Mouse (Mus musculus): Measurements from ENCODE around the gene Slc32a1.

Slc32a1 gene

DNA sequence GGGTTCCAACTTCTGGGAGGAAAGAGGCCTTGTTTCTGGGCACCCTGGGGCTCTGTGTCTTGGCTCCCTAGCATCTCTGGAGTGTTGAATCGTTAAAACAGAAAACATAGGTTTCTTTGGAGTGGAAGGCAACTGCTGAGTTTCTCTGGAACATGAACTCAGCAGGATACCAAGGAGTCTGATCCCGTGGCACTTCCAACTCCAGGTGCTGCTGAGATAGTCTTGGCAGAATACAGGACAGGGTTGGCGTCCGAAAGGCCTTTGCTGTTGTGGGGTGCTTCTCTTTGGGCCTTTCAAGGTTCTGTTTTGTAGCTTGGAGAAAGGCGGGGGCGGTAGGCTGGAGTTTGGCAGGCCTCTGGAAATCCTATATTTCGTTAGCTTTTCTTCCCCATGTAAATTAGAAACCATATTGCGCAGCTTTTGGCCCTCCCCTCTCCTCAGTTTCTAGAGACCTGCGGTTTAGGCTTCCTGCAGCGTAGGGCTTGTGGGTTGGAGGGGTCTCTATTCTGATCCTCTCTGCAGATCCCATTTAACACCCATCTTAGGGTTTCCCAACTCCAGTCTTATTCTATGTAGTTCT, 2.2 kb downstream of the Slc32a1 start:
- no peak for DNase-seq (ENCODE audit: low spot score)

DNA sequence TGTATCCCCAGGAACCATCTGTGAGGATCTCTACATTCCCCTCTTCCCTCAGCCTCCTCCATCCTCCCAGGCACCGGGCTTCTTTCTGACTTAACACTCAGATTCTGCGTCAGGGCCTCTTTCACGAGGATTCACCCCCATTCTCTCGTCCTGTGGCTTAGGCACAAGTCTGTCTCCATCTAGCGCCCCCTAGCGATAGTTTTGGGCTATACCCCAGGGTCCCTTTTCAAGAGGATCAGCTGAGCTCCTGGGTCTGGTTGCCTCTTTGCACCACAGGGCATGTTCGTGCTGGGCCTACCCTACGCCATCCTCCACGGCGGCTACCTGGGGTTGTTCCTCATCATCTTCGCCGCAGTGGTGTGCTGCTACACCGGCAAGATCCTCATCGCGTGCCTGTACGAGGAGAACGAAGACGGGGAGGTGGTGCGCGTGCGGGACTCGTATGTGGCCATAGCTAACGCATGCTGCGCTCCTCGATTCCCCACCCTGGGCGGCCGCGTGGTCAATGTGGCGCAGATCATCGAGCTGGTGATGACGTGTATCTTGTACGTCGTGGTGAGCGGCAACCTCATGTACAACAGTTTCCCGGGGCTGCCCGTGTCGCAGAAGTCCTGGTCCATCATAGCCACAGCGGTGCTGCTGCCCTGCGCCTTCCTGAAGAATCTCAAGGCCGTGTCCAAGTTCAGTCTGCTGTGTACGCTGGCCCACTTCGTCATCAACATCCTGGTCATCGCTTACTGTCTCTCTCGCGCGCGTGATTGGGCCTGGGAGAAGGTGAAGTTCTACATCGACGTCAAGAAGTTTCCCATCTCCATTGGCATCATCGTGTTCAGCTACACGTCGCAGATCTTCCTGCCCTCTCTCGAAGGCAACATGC, 3.2 kb downstream of the Slc32a1 start:
- DNase-seq (ENCODE audit: low spot score): peak; percentile 50

DNA sequence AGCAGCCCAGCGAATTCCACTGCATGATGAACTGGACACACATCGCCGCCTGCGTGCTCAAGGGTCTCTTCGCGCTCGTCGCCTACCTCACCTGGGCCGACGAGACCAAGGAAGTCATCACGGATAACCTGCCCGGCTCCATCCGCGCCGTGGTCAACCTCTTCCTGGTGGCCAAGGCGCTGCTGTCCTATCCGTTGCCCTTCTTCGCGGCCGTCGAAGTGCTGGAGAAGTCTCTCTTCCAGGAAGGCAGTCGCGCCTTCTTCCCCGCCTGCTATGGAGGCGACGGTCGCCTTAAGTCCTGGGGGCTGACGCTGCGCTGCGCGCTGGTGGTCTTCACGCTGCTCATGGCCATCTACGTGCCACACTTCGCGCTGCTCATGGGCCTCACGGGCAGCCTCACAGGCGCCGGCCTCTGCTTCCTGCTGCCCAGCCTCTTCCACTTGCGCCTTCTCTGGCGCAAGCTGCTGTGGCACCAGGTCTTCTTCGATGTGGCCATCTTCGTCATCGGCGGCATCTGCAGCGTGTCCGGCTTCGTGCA, 3.9 kb downstream of the Slc32a1 start:
- DNase-seq (ENCODE audit: low spot score): no peak

DNA sequence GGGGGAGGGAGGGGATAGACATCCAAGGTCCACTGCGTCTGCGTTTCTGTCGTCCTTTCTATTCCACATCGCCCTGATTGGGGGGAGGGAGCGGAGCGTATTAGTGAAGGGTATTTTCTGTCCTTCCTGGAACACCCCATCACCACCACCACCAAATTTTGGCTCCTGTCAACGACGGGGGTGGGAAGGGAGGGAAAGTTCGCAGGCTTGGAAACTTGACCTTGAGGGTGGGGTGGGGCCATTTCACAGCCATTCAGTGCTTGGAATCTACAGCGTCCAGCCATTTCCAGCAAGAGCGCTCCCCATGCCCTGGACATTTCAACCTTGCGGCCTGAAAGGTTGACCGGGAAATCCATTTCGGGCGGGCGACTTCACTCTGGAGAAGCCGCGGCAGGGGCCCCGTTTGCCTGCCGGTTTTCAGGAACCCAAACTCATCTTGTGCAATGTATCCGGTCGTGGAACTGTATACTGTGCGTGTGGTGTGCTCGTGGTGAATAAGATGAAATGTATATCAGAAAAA, 4.7 kb downstream of the Slc32a1 start:
- DNase-seq (ENCODE audit: low spot score): no peak

DNA sequence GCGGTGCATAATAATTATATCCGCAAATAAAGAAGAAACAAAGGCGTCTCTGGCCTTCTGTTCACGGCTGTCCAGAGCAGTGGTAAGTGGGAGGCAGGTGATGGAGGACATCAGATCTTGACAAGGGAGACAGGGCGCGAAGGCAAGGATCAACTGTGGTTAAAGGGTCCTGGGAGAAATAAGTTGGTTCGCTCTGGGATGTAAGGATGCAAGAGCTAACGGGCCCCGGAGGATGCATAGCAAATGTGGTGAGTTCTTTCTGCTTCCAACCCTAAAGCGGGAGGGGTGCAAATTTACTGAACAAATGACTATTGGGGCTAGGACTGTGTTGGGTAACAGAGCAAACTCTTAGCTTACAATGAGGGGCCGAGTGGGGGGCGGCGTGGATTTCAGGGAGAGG, 5.1 kb downstream of the Slc32a1 start:
- DNase-seq (ENCODE audit: low spot score): no peak

DNA sequence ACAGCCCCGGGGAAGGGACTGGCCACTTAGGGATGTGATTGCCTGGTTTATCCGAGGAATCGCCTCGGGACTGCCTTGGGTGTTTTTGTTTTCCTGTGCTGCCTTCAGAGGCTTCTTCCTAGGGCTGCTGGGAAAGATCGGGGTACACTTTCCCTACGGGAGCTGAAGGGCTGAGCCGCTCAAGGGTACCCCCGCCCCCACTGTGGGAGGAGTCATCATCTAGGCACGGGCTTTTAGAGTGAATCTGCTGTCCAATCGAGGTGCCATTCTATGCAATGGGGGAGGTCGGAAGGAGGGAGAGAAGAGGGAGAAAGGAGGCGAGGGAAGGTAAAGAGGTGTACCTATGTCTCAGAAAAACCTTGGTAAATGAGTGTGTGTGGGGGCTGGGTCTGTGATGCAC, 5.7 kb downstream of the Slc32a1 start:
- DNase-seq (ENCODE audit: low spot score): no peak

DNA sequence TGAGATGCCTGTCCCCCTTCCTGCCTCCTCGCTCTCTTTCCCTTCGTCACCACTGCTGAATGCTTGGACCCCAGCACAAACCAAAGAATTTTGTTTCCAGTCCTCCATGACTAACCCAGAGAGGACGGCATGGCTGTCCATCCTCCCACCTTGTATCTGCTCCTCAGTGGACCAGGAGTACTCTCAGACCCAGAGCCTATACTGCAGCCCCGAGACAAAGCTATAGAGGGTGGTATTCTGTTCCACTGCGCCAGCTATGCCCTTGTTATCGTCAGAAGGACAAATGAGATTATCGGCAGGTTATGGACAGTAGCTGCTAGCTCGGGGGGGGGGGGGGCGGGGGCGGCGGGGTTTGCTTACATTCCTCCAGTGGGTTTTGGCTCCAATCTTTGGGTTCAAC, 6.2 kb downstream of the Slc32a1 start:
- DNase-seq (ENCODE audit: low spot score): no peak

DNA sequence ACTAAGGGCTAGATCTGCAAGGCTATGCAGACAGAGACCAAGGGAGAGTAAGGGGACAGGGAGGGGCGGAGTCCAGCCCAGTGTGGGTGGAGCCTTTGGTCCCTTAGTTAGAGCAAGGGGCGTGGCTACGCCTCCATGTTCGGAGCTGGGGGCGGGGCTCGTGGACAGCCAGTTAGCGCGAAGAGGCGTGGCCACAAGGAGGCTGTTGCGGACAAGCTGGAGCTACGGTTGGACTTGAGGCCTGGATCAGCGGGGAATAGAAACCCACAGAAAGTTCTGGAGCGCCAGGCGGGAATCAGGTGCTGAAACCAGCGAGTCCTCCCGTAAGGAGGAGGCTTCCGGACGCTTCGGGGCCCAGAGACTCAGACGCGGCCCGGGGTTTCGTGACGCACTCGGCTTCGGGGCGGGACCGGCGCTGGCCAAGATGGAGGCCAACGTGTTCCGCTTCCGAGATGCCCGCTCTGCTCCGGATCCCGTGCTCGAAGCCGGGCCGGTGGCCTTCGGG, 14.2 kb downstream of the Slc32a1 start, which contains the start of gene Actr5:
Gene Actr5 (plus strand): TSS at position 171 of the 505 bp plus-strand sequence.
- peak; percentile 90 for DNase-seq (ENCODE audit: low spot score)

DNA sequence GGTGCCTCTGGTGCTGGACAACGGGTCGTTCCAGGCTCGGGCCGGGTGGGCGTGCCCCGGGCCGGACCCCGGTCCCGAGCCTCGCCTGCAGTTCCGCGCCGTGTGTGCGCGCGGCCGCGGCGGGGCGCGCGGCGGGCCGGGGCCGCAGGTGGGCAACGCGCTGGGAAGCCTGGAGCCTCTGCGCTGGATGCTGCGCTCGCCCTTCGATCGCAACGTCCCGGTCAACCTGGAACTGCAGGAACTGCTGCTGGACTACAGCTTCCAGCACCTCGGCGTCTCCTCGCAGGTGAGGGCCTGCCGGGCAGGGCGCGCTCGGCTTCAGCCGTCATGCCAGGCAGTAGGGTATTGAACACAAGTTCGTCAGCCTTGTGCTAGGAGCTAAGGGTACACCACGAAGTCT, 14.7 kb downstream of the Slc32a1 start:
- DNase-seq (ENCODE audit: low spot score): peak; percentile 27

DNA sequence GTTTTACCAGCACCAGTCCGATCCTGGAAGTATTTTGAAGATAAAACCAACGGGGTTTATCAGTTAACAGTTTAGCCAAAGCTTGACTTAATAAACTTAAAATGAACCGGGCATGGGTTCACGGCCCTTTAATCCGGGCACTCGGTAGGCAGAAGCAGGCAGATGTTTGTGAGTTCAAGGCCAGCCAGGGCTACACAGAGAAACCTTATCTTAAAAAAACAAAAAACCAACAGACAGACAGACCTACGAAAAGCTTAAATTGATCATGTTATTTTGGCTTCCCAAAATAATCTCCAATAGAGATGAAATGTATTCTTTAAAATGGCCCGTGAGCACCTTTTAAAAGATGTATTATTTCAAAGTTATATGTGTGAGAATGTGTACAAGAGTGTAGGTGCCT, 15.1 kb downstream of the Slc32a1 start:
- no peak for DNase-seq (ENCODE audit: low spot score)

DNA sequence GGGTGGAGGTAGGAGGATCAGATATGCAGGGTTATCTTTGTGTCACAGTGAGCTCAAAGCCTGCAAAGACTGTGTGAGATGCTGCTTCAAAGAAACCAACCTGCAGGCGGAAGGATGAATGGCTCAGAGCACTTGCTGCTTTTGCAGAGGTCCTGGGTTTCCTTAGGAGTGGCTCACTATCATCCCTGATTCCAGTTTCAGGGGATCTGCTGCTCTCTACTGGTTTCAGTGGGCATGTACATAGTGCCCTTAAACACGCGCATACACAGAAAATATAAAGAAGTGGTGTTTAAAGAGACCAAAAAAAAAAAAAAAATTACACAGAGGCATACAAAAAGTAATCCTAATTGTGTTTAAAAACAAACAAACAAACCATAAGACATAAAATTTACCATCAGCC, 18.3 kb downstream of the Slc32a1 start:
- no peak for DNase-seq (ENCODE audit: low spot score)

DNA sequence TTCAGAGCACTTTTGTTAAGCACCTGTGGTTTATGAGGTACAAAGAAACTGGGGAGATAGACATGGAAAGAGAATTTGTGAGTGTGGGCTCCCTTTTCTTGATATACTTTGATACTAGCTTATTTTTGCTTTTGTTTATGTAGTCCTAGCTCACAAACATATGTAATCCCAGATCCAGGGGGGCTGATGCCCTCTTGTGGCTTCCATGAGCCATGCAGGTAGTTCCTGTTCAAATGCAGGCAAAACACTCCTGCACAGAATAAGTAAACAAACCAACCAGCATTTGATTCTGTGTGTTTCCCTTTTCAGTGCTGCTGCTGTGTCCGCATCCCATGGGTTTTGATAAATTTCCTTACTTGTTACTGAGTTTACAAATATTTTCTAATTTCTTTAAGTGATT, 18.8 kb downstream of the Slc32a1 start:
- DNase-seq (ENCODE audit: low spot score): no peak

DNA sequence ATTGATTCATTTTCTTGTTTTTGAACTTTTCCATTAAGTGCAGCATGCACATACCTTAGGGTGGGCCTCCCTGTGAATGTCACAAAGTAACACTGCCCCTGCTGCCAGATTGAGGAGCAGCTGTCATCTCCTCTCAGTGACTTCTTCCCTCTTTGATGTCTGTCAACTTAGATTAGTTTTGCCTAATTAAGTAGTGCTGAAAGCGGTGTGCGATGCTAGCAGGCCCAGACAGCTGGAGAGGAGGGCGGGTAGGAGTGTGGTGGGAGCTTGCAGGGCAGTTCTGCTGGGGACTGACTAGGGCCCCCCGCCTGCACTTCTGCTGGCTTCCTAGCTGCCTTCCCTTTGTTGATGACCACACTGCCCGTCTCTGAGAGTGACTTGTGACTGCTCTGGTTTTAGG, 21.3 kb downstream of the Slc32a1 start:
- DNase-seq (ENCODE audit: low spot score): no peak

DNA sequence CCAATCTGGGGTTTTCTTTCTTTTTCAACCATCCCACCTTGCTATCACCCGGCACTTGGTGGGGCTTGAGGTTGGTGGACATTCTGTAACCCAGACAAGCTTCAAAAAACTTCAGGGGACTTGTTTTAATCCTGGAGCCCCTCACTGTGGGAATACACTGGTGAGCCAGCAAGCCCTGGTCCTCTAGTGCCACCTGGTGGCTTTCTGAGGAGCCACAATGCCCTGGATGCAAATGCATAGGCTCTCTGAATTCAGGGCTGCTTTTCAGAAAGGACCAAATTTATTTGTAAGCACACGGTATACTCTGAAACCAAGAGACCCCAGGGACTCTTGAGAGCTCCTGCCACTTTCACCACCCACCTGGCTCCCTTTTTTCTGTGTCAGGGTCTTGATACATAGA, 31.3 kb downstream of the Slc32a1 start:
- DNase-seq (ENCODE audit: low spot score): peak; percentile 33

DNA sequence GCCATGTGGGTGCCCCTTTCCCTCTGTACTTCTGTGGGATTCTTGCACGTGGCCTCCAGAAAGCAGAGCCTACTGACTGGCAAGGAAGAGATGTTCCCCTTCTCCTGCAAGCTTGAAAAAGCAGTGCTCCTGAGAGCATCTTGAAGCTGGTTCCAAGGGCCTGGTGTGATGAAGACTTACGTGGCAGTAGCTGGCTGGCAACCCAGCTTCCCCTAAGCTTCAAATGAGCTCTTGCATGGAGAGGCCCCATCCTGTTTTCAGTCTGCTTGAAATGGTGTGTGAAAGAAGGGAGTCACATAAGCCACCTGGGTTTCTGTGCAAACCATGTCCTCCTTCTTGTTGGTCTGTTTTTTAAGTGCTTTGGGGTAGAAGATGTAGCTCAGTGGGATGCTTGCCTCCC, 32.0 kb downstream of the Slc32a1 start:
- no peak for DNase-seq (ENCODE audit: low spot score)

DNA sequence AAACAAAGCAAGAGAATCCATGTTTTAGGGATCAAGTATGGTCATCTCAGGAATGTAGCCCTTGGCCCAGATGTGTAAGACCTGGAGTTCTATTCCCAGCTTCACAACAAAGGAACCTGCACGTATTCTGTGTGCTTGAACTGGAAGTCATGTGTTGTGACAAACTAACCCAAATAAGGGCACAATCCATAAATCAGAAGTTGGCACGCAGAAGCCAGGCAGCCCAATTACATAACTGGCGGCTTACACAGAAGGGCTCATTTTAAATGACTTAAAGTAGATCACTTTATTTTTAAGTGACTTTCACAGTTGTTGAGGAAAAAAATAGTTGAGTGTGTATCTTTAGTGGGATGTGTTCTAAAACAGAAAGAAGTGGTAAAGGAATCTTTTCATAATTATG, 33.2 kb downstream of the Slc32a1 start:
- no peak for DNase-seq (ENCODE audit: low spot score)

DNA sequence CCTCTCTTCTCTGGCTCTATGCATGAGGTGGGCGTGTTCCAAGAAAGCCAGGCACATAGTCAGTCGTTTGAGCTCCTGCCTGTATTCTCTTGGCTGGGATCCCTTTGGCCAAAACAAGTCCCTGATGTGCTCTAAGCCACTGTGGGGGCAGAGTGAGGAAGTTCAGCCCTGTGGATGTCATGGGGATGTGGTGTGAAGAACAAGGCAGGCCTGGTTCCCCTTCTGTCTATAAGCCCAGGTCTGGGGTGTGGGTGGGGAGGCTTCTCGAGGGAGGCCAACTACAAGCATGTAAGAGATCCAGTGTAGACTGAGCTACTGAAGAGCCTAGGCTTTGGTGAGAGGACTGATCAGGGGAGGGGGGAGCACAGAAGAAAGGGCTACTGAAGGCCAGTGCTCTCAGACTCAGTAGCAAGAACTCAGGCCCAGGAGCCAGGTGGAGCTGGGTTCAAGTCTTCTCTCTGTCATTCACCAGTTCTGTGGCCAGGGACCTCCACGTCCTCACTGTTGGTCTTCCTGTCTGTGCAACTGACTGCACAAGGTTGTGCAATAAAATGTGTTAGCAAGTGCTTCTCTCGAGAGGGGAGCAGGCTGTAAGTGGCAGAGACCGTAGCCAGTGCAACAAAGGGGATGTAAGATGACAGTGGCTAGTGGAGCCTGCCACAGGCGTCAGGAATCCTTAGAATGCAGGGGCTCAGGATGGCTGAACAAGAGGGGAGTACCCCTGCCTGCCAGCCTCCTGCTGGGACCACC, 40.8 kb downstream of the Slc32a1 start:
- no peak for DNase-seq (ENCODE audit: low spot score)

DNA sequence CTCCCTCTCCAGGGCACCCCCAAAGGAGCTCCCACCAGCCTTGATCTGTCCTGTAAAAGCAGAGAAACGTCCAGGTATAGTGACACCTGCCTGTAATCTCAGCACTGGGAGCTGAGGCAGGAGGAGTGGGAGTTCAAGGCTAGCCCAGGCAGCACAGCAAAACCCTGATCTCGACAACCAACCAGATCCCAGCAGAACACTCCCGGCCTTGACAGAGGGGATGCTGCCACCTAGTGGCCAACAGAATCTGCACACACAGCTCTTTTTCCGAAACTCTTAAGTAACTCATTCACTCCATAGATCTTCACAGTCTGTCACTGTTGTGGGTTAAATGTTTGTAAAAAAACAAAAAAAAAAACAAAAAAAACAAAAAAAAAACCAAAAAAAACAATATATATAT, 42.4 kb downstream of the Slc32a1 start:
- DNase-seq (ENCODE audit: low spot score): peak; percentile 42

DNA sequence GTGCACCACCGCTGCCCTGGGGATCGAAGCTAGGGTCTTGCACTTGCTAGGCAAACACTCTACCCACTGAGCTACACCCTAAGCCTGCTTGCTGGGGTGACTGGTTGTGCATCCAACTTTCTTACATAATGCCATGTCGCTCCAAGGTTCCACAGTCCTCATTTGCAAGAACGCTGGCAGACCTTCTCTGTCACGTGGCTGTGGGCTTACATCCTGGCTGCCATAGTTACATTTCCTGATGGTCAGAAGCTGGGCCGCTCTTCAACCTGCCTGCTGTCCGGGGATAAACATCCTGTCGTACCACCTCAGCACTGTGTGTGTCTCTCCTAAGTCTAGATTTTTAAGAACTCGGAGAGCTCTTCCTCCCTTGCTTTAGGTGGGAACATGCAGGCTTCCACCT, 44.1 kb downstream of the Slc32a1 start:
- no peak for DNase-seq (ENCODE audit: low spot score)

DNA sequence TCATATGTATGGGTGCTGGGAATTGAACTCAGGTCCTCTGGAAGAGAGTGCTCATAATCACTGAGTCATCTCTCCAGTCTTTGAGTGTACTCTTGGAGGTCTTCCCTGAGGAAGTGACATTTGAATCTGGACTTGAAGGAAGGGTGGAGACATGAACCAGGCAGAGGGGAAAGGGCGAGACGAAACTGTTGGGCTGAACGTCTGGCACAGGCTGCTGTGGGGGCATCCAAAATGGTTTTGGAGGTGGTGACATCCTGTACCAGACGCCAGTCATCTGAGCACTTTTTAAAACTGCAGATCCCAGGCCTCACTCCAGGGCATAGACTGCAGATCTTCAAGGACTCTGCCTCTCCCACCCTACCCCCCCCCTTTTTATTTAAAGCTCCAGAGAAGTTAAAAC, 45.2 kb downstream of the Slc32a1 start:
- no peak for DNase-seq (ENCODE audit: low spot score)

DNA sequence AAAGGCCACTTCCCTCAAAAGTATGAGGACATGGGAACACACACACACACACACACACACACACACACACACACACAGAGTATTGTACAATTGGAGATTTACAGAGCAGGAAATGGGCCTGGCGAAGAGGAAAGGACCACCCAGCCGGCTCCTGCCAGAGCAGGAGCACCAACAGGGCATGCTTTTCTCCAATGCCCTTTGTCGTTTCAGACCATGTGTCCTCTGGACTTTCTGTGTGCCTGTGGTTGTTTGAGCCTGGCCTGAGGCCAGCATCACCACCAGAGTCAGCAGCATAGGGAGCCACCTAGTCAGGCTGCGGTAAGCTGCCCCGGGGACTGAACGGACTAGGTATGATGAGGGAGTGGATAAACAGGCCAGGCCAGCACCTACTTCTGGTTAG, 48.3 kb downstream of the Slc32a1 start:
- no peak for DNase-seq (ENCODE audit: low spot score)

DNA sequence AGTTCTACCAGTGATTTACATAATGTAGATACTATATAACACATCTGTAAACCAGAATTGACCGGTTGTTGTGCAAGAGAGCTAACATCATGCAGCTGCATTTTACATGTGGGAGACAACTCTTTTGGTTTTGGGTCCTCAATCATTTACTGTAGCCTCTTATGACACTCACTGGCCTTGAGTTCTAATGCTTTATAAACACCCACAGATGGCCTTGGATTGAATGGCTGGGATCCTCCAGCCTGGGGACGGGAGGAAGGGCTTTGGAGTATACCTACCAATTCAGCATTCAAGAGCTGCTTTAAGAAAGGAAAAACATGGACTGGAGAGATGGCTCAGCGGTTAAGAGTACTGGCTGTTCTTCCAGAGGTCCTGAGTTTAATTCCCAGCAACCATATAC, 48.8 kb downstream of the Slc32a1 start:
- no peak for DNase-seq (ENCODE audit: low spot score)

All from spleen, adult 12 weeks (tissue).